Mouse (Mus musculus) midbrain, embryonic 16.5 days (tissue): Measurements from ENCODE around the gene Cbs. TPM values are rescaled to one million over a fixed set of nuclear protein-coding genes. Genes with fewer than 3 reads are reported as not detected.

ENCODE experiments used
- ATAC-seq: fragments of 200-750 bp; cut with Nextera tagmentation; 2 replicates; pipeline ENCODE4 v1.8.0; 2017; ENCODE audit warnings: moderate TSS enrichment
- H3K27ac ChIP-seq: fragments of 300-500 bp; sonication (generic); 2 replicates; pipeline ENCODE4 v1.5.1; 2014; ENCODE audit warnings: mild to moderate bottlenecking, low read length, mixed read lengths
- H3K27me3 ChIP-seq: fragments of 300-500 bp; sonication (generic); 2 replicates; pipeline ENCODE4 v1.6.1; 2014; ENCODE audit warnings: low read depth, low read length, mixed read lengths; ENCODE audit not compliant: control insufficient read depth, insufficient read depth
- H3K36me3 ChIP-seq: fragments of 300-500 bp; sonication (generic); 2 replicates; pipeline ENCODE4 v1.6.1; 2014; ENCODE audit warnings: mild to moderate bottlenecking, low read length, moderate library complexity, mixed read lengths; ENCODE audit not compliant: control insufficient read depth, insufficient read depth
- H3K4me1 ChIP-seq: fragments of 300-500 bp; sonication (generic); 2 replicates; pipeline ENCODE4 v1.6.1; 2014; ENCODE audit warnings: mild to moderate bottlenecking, low read length, mixed read lengths; ENCODE audit not compliant: control insufficient read depth, insufficient read depth
- H3K4me2 ChIP-seq: fragments of 300-500 bp; sonication (generic); 2 replicates; pipeline ENCODE4 v1.6.1; 2014; ENCODE audit warnings: mild to moderate bottlenecking, low read length, mixed read lengths
- H3K4me3 ChIP-seq: fragments of 300-500 bp; sonication (generic); 2 replicates; pipeline ENCODE4 v1.5.1; 2014; ENCODE audit warnings: low read depth, mild to moderate bottlenecking, low read length, moderate library complexity, mixed read lengths
- H3K9ac ChIP-seq: fragments of 300-500 bp; sonication (generic); 2 replicates; pipeline ENCODE4 v1.6.1; 2014; ENCODE audit warnings: low read depth, low read length, mixed read lengths
- H3K9me3 ChIP-seq: fragments of 300-500 bp; sonication (generic); replicated peaks from 2 replicates; pipeline ENCODE4 v1.6.1; 2014; ENCODE audit warnings: mild to moderate bottlenecking, low read length, mixed read lengths; ENCODE audit not compliant: control insufficient read depth, poor library complexity, severe bottlenecking
- WGBS: fragments of 180-500 bp; shearing (Covaris S2); extraction: QIAGEN DNeasy Blood & Tissue Kit; methylation state at CpG from one replicate; pipeline ENCODE4 v1.1.7; 2014; 5-methylcytosine and 5-hydroxymethylcytosine counted together
- polyA plus RNA-seq: library from polyadenylated mRNA; unstranded; fragments of >200 nt; fragmentation: Nextera tagmentation; extraction: Ambion mirVana; gene quantifications from 2 replicates; pipeline ENCODE4 v1.2.1, GENCODE M21; 2015

The Cbs gene
- polyA plus RNA-seq, 1 experiment from 2014 or later: 8.9 TPM

GRCm38 (mm10) chr17:31583781-31584180 lies 53.3 kb downstream of the Cbs start:
- no peak overlapping the region for H3K4me2 ChIP-seq
- H3K4me1 ChIP-seq: no peaks in the 10 kb centered on the region; the same call in 1 of the 2 replicates
- 0 out of 2 replicates have a peak, but pooled peaks cover 5% of the 10 kb centered on the region for H3K36me3 ChIP-seq
- WGBS: 78% methylated on average over 6 of the region's 6 CpGs
- H3K9ac ChIP-seq: no peak overlapping the region
- no peak for ATAC-seq
- H3K27me3 ChIP-seq: no peaks in the 10 kb centered on the region
- H3K9me3 ChIP-seq: no peaks in the 10 kb centered on the region
- no peak overlapping the region for H3K27ac ChIP-seq
- no peak overlapping the region for H3K4me3 ChIP-seq

DNA sequence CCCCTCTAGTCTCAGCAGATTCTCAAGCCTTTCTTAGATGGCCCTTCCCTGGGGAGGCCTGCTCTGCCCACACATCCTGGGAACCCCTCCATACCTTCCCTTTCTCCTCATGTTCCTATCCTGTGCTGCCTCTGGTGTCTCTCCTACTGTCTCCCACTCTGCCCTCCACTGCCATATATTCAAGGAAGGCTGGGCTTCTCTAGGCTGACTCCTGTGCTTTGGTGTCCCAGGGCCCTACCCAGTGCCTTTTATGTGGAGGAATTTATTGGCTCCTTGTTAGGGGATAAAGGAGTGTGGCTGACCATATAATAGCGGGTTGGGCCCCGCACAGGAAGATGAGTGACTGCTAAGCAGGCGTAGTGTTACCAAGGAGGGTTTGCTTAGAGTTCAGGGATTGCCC lies 53.9 kb downstream of the Cbs start:
- ATAC-seq: no peak

GRCm38 (mm10) chr17:31580344-31580743 lies 56.7 kb downstream of the Cbs start:
- Histone ChIP-seq H3K4me2 (no peak overlapping the region), H3K9me3 (no peaks in the 10 kb centered on the region), H3K4me1 (no peaks in the 10 kb centered on the region; the same call in 1 of the 2 replicates), H3K27ac (peak overlapping the region; percentile 30; the same call in 1 of the 2 replicates), H3K4me3 (no peak overlapping the region), H3K9ac (no peak overlapping the region), H3K27me3 (no peaks in the 10 kb centered on the region), H3K36me3 (0 out of 2 replicates have a peak, but pooled peaks cover 5% of the 10 kb centered on the region)
- WGBS: 24% methylated on average over 3 of the region's 3 CpGs
- no peak for ATAC-seq

More for the DNA sequence above, 53.9 kb downstream of the Cbs start:
- Histone ChIP-seq H3K4me1 (no peaks in the 10 kb centered on the region; the same call in 1 of the 2 replicates), H3K4me3 (no peak overlapping the region), H3K27me3 (no peaks in the 10 kb centered on the region), H3K9ac (no peak overlapping the region), H3K27ac (no peak overlapping the region), H3K4me2 (no peak overlapping the region), H3K9me3 (no peaks in the 10 kb centered on the region), H3K36me3 (0 out of 2 replicates have a peak, but pooled peaks cover 5% of the 10 kb centered on the region)
- WGBS: 76% methylated on average over 3 of the region's 3 CpGs

DNA sequence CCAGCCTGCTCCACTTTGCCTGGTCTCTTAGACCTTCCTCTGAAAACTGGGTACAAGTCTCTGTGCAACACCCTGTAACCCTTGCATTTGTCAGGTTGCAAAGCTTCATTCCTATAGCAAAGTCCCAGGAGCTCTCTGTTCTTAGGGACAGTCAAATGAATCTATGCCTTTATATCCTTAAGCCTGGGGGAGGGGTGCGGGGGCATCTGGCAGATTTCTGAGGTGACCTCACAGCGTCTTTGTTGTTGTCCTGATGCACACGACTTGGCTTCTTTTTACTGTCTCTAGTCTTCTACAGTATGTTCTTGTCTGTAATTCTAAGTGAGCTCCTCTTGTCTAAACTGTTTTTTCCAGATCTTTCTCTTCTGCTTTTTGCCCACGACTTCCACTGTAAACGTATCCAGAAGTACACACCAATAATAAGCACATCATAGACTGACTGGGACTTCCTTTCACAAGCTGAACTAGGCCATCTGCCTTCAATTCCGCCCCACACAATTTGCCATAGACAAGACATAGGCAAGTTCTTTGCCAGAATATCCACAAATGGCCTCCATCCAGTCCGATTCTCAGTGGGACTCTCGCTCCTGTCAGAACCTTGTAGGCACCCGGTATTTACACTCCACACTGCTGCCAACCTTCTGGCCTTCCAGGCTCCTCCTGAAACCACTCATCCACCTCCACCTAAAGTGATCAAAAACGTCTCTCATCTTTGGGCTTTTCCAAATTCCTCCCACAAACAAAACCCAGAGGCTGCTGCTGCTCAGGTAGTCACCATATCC lies 60.5 kb downstream of the Cbs start:
- WGBS: 87% methylated on average over 10 of the region's 10 CpGs

GRCm38 (mm10) chr17:31574662-31575061 lies 62.4 kb downstream of the Cbs start:
- Histone ChIP-seq H3K9me3 (no peaks in the 10 kb centered on the region), H3K4me1 (peaks cover 3% of the 10 kb centered on the region; the same call in 1 of the 2 replicates), H3K9ac (no peak overlapping the region), H3K36me3 (no peaks in the 10 kb centered on the region), H3K27ac (no peak overlapping the region), H3K4me3 (no peak overlapping the region), H3K27me3 (no peaks in the 10 kb centered on the region), H3K4me2 (no peak overlapping the region)
- WGBS: 85% methylated on average over 7 of the region's 7 CpGs
- ATAC-seq: no peak

More for the DNA sequence above, 60.5 kb downstream of the Cbs start:
- no peaks in the 10 kb centered on the region for H3K9me3 ChIP-seq
- H3K4me3 ChIP-seq: no peak overlapping the region
- no peak for ATAC-seq
- H3K27me3 ChIP-seq: no peaks in the 10 kb centered on the region
- no peak overlapping the region for H3K9ac ChIP-seq
- no peaks in the 10 kb centered on the region for H3K36me3 ChIP-seq
- H3K4me2 ChIP-seq: no peak overlapping the region
- H3K27ac ChIP-seq: no peak overlapping the region
- no peaks in the 10 kb centered on the region; the same call in 1 of the 2 replicates for H3K4me1 ChIP-seq

GRCm38 (mm10) chr17:31571689-31572088 lies 65.3 kb downstream of the Cbs start:
- H3K4me3 ChIP-seq: no peak overlapping the region
- H3K27me3 ChIP-seq: no peaks in the 10 kb centered on the region
- peaks cover 30% of the 10 kb centered on the region for H3K4me1 ChIP-seq
- ATAC-seq: no peak
- H3K4me2 ChIP-seq: no peak overlapping the region
- H3K27ac ChIP-seq: no peak overlapping the region
- H3K9me3 ChIP-seq: no peaks in the 10 kb centered on the region
- H3K9ac ChIP-seq: no peak overlapping the region
- no peaks in the 10 kb centered on the region for H3K36me3 ChIP-seq
- WGBS: 81% methylated on average over 5 of the region's 5 CpGs

DNA sequence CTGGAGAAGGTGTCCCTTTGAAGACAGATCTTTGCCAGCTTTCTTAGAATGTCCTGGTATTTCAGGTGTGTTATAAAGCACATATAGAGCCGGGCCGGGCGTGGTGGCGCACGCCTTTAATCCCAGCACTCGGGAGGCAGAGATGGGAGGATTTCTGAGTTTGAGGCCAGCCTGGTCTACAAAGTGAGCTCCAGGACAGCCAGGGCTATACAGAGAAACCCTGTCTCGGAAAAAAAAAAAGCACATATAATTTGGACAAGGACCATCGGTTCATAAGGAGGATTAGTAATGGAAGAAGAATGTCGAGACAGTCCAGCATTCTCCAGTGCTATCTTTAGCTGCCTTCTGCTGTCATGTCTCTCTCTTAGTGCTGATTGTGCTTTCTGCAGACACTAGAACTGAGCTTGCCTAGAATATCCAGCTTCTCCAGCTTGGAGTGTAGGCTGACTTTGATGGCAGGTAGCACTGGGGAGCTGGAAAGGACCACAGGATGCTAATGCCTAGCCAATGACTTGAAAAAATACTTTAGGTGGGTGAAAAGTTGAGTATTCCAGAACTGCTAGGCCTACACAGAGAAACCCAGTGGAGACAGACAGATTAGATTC lies 66.6 kb downstream of the Cbs start:
- H3K27me3 ChIP-seq: no peaks in the 10 kb centered on the region
- H3K4me2 ChIP-seq: no peak overlapping the region
- H3K4me3 ChIP-seq: no peak overlapping the region
- no peaks in the 10 kb centered on the region for H3K9me3 ChIP-seq
- H3K4me1 ChIP-seq: peaks cover 40% of the 10 kb centered on the region
- H3K27ac ChIP-seq: no peak overlapping the region
- H3K9ac ChIP-seq: no peak overlapping the region
- no peaks in the 10 kb centered on the region for H3K36me3 ChIP-seq
- 89% methylated on average over 9 of the region's 9 CpGs for WGBS
- ATAC-seq: no peak

- no peak overlapping the region for H3K4me3 ChIP-seq
- no peaks in the 10 kb centered on the region for H3K9me3 ChIP-seq
- no peak overlapping the region for H3K27ac ChIP-seq
- H3K4me2 ChIP-seq: no peak overlapping the region
- 87% methylated on average over 1 of the region's 1 CpGs for WGBS
- H3K27me3 ChIP-seq: no peaks in the 10 kb centered on the region
- peaks cover 40% of the 10 kb centered on the region for H3K4me1 ChIP-seq
- H3K36me3 ChIP-seq: no peaks in the 10 kb centered on the region
- H3K9ac ChIP-seq: no peak overlapping the region
- no peak for ATAC-seq
These were observed 67.3 kb downstream of the Cbs start for GRCm38 (mm10) chr17:31569756-31570155.

- Histone ChIP-seq H3K9ac (peak overlapping the region; percentile 82), H3K27ac (no peak overlapping the region), H3K4me3 (peak overlapping the region; percentile 80), H3K4me1 (peaks cover 45% of the 10 kb centered on the region), H3K4me2 (peak overlapping the region; percentile 87), H3K27me3 (no peaks in the 10 kb centered on the region), H3K9me3 (no peaks in the 10 kb centered on the region), H3K36me3 (no peaks in the 10 kb centered on the region)
- 48% methylated on average over 6 of the region's 6 CpGs for WGBS
- ATAC-seq: no peak
These were observed 70.8 kb downstream of the Cbs start for GRCm38 (mm10) chr17:31566276-31566675.
